Mouse (Mus musculus) olfactory bulb, adult 2 months (tissue): ENCODE results near the gene Cfl1.

Experiments
- CTCF ChIP-seq: fragments of 200-500 bp; IDR thresholded peaks from 2 replicates; pipeline ENCODE4 v1.5.1; 2012; ENCODE audit warnings: low read depth, mild to moderate bottlenecking, low read length, moderate library complexity; ENCODE audit not compliant: insufficient read depth
- POLR2A ChIP-seq: fragments of 200-500 bp; IDR thresholded peaks from 2 replicates; pipeline ENCODE4 v1.6.1; 2012; ENCODE audit warnings: mild to moderate bottlenecking, low read depth, low read length, moderate library complexity; ENCODE audit not compliant: insufficient read depth

DNA sequence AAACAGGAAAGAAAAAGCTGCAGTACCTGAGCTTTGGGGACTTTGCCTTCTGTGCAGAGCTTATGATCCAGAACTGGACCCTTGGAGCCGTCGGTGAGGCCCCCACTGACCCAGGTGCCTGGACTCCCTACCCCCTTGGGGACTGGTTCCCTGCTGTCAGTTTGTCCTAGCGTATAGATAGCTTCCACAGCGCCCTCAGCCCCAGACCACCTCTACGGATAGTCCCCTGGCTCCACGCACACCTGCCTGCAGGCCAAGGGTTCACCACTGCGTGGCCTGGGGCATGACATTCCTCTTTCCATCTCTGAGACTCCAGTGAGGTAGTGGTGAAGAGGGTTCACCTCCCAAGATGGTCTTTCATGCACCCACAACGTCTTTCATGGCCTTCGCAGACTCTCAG is 27.0 kb upstream of the Cfl1 start:
- TF ChIP-seq CTCF = no peak
- TF ChIP-seq POLR2A = no peak
